Mouse (Mus musculus) kidney, adult 8-10 months (tissue): ENCODE measurements at regions not wholly inside any gene's neighbourhood (a gene's known extent, or its start where the extent isn't known, plus 50 kb on each side); places are given as distances from the start of the nearest gene placed in this dataset.
"Not testable (repeated sequence)": the region's sequence is repeated elsewhere in the genome, so short reads cannot be mapped to it uniquely, and the experiment has no call there.

ENCODE experiments used
- DNase-seq, 2 experiments: peaks; one replicate each; pipeline ENCODE4 v3.0.0; 2022

DNA sequence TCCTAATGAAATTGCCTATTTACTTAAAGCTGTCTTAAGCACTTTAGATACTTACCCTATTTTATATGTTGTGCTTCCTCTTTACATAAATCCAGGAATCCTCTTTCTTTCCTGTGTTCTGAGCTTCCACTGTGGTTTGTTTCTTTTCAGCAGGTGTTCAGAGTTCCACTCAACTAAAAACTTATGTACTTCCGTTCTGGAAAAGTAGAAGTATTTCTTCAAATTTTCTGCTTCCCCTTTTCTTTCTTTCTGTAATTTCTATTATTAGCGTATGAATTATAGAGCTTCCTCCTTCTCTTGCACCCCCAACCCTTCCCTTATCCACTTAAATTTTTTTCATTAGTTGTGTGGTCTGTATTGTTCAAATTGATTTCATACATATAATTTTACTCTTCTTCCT is 165.8 kb upstream of the Nudt12 start:
- no peak for DNase-seq

DNA sequence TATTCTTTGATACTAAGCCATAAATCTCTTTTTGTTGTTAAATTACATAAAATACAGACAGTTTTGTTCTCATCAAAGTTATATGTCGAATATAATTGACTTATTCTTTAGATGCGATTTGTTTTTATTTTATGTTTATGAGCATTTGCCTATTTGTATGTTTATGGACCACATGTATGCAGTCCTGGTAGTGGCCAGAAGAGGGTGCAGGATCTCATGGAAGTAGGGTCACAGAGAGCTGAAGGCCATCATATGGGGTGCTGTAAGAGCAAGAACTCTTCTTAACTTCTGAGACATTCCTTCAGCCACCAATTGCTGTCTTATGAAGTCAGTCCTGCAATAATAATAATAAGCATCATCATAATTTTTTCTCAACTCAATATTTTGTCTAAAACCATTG is 143.2 kb upstream of the Nudt12 start:
- DNase-seq: no peak

DNA sequence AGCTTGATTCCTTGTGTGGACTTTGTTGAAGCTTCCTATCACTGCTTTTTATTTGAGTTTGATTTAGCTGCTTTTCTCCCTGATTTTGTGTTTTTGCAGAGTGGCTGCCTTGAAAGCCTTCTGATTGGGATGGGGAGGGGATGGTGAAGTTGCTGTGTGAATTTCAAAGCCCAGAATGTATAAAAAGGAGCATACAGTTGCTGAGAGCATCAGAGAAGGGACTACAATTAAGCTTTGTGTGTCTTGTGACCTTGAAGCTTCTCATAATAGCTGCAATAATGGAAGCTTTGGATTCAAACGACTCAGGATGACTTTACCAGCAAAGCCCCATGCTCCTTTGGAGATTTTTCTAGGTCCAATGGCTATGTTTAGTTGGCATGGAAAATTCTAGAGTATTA is 130.6 kb upstream of the Nudt12 start:
- no peak for DNase-seq

DNA sequence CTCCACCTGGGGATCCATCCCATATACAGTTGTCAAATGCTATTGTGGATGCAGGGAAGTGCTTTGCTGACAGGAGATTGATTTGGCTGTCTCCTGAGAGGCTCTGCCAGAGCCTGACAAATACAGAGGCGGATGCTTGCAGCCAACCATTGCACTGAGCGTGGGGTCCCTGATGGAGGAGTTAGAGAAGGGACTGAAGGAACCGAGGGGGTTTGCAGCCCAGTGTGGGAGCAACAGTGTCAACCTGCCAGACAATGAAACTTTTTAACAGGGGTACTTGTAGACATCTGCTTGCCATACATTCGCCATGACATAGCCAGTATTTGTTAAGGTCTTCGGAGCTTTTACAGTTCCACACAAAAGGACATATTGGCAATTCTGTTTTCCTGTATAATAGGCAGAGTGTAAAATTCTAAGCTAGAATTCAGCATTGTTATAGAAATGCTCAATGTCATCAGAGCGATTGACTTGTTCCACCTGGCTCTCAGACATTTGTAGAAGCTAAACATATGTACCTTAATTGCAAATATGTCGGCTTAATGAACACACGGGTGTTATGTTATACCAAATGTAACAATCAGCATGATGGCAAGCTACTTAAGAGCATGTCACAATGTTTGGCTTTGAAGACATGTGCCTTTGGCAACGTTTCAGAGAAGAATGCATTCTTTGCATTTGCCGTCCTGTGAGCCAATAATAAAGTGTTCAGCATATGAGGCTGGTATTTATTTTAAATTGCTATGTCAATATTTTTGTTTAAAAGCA is 130.0 kb upstream of the Nudt12 start:
- DNase-seq: no peak

DNA sequence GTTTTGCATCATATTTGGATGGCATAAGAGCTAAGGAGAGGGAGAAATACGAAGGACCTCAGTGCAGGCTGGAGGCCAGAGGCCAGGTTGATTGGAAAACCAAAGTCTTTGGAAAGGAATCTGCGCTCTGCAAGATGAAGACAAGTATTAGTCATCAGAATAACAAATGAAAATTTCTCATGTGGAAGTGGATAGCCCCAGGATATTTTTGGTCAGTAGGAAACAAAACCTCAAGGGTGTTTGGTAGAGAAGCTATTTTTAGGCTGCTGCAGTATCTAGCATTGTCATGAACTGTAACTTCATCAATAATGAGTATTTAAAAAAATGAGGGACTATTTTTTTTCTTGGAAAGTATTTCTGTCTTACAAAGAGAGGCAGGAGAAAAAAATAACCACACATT is 125.6 kb upstream of the Nudt12 start:
- DNase-seq: no peak

DNA sequence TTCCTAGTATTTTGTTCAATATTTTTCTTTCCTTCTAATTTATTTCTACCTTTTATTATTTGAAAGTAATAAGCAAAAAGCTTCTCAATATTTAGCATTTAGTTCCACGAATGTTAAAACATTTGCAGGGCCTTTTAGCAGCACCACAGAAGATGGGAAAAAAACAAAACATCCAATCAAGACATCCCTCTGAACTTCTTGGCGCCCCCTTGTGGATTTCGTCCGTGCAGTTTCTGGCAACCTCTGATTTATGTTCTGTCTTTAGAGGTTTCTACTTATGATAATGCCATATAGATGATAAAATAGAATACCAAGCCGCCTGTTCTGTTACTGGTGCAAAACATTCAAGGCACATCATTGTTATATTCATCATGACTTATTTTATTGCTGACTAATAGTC is 86.2 kb upstream of the Nudt12 start:
- peak; percentile 11 to 60 for DNase-seq

DNA sequence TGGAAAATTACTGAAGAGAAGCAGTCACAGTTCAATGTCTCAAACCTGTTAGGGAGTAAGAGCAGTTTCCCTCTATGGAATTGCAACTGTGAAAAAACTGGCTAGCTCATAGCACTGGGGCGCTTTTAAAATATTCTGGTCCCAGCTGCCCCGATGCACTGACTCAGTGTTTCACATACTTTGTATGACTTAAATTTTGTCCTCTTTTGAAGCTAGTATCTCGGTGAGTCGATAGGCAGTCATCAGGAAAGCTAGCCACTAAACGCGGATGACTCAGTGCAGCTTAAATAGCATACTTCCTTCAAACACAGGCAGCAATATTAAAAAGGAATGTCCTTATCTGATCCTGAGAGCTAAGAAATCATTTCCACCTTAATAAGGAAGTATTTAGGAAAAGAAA is 63.7 kb upstream of the Nudt12 start:
- DNase-seq: not testable (repeated sequence)

DNA sequence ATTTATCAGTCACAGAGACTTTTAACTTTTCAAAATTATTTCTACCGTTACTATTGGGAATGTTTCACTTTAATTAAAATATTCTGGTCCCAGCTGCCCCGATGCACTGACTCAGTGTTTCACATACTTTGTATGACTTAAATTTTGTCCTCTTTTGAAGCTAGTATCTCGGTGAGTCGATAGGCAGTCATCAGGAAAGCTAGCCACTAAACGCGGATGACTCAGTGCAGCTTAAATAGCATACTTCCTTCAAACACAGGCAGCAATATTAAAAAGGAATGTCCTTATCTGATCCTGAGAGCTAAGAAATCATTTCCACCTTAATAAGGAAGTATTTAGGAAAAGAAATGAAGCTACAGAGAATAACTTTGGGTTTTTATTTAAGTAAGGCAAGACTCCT is 63.2 kb upstream of the Nudt12 start:
- not testable (repeated sequence) for DNase-seq
